Mouse (Mus musculus): ENCODE results near the gene Sept9.

DNA sequence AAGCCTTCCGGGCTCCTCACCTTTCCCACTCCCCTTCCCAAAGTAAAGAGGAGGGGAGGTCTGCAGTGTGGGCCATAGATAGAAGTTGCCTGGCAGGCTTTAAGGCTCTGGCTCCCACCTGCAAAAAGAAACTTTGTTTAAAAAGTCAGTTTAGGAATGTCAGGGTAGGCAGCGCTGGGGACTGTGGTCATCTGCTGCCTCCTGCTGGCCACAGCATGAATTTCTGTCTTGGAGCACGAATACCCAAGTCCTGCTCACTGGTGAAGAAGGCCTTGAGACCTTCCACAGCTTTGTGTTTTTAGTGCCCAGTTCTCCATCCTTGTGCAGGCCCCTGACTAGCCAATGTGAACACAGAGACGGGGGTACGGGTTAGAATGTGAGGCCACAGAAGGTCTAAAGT, 160.4 kb downstream of the Sept9 start:
- peak; percentile 95 for TF ChIP-seq CTCF (IDR thresholded peaks at IDR 0.05)
- TF ChIP-seq EP300 (IDR thresholded peaks at IDR 0.05) = no peak
